Mouse (Mus musculus) lung, postnatal 4 days (tissue): ENCODE measurements around the gene Ccdc38.
A peak's percentile ranks its signal among the peaks of the same experiment; 100 is the strongest.
"Not testable (repeated sequence)": the region's sequence is repeated elsewhere in the genome, so short reads cannot be mapped to it uniquely, and the experiment has no call there.

Experiments
- DNase-seq, 2 experiments: peaks; one replicate each; pipeline ENCODE4 v3.0.0; 2021

The Ccdc38 gene

GRCm38 (mm10) chr10:93552596-93552995 lies 12.2 kb downstream of the Ccdc38 start:
- DNase-seq, result no peak

- not testable (repeated sequence) for DNase-seq
Observed at GRCm38 (mm10) chr10:93557971-93558370, 17.5 kb downstream of the Ccdc38 start.

GRCm38 (mm10) chr10:93559786-93560185 lies 19.4 kb downstream of the Ccdc38 start:
- DNase-seq, result no peak

GRCm38 (mm10) chr10:93564518-93565090 lies 24.2 kb downstream of the Ccdc38 start:
- no peak for DNase-seq

- no peak for DNase-seq
Observed at GRCm38 (mm10) chr10:93567066-93567465, 26.6 kb downstream of the Ccdc38 start.

- no peak for DNase-seq
Observed at GRCm38 (mm10) chr10:93567841-93568566, 27.6 kb downstream of the Ccdc38 start.

- DNase-seq, result no peak
Observed at GRCm38 (mm10) chr10:93568671-93569070, 28.2 kb downstream of the Ccdc38 start.

GRCm38 (mm10) chr10:93572209-93572608 lies 31.8 kb downstream of the Ccdc38 start:
- no peak for DNase-seq

- DNase-seq, result no peak
Observed at GRCm38 (mm10) chr10:93574966-93575365, 34.5 kb downstream of the Ccdc38 start.

- DNase-seq, result no peak
Observed at GRCm38 (mm10) chr10:93575960-93576359, 35.5 kb downstream of the Ccdc38 start.

- DNase-seq, result peak; percentile 72 to 82
Observed at GRCm38 (mm10) chr10:93577271-93577886, 36.9 kb downstream of the Ccdc38 start.

GRCm38 (mm10) chr10:93588796-93589195 lies 48.4 kb downstream of the Ccdc38 start:
- no peak for DNase-seq

- peak; percentile 92 to 95 for DNase-seq
Observed at GRCm38 (mm10) chr10:93589281-93589848, 48.9 kb downstream of the Ccdc38 start, which contains the start of gene Snrpf. Gene Snrpf, minus strand, starts transcription at chr10:93589706.

GRCm38 (mm10) chr10:93592456-93592855 lies 52.0 kb downstream of the Ccdc38 start:
- peak in 1 of 2 experiments; percentile 20 for DNase-seq

- peak; percentile 71 to 84 for DNase-seq
Observed at GRCm38 (mm10) chr10:93594022-93594482, 53.6 kb downstream of the Ccdc38 start.

GRCm38 (mm10) chr10:93595831-93596230 lies 55.4 kb downstream of the Ccdc38 start:
- DNase-seq, result no peak

GRCm38 (mm10) chr10:93596641-93597040 lies 56.2 kb downstream of the Ccdc38 start:
- DNase-seq, result no peak

GRCm38 (mm10) chr10:93602309-93602708 lies 61.9 kb downstream of the Ccdc38 start:
- DNase-seq, result no peak

GRCm38 (mm10) chr10:93603256-93603655 lies 62.8 kb downstream of the Ccdc38 start:
- DNase-seq, result no peak

- no peak for DNase-seq
Observed at GRCm38 (mm10) chr10:93606326-93606725, 65.9 kb downstream of the Ccdc38 start.

GRCm38 (mm10) chr10:93608051-93608450 lies 67.6 kb downstream of the Ccdc38 start:
- no peak for DNase-seq

- DNase-seq, result no peak
Observed at GRCm38 (mm10) chr10:93609236-93609635, 68.8 kb downstream of the Ccdc38 start.

- DNase-seq, result no peak
Observed at GRCm38 (mm10) chr10:93610896-93611295, 70.5 kb downstream of the Ccdc38 start.
